Mouse (Mus musculus): Measurements from ENCODE around the gene Ptprc.

Ptprc gene

DNA sequence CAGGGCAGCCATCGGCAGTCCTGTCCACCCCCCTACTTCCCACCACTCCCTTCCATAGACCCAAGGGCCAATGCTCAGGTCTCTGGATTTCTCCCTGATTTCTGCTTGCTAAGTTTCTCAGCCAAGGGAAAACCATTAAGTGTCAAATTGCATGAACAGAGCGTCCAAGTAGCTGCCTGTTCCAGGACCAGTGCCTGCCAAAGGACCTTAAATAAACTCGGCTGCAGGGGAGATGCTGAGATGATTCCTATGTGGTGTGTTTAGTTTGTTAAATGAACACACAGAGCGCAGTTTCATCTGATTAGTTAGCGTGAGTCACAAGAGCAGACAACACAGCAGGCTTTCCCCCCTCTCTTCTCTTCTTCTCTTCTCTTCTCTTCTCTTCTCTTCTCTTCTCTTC is 135.0 kb downstream of the Ptprc start:
- no peak for DNase-seq (ENCODE audit: low spot score in 2 of 2)

DNA sequence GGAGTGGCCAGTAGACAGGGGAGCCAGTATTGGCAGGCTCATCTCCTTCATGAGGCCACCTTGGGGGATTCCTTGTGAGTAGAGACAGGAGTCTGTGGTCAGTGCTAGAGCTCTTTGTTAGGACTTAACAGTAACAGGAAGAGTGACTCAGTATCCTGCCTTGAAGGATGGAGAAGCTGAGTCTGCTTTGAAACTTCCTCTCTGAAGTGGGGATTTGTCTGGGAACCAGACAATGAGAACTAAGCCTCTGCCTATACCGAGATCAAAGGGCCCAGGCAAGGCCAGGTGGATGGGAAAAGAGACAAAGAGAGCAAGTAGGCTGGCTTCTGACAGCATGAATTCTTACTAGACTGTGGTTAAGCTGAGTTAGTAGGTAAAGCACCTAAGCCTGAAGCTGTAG is 136.3 kb downstream of the Ptprc start:
- no peak for DNase-seq (ENCODE audit: low spot score in 2 of 2)

DNA sequence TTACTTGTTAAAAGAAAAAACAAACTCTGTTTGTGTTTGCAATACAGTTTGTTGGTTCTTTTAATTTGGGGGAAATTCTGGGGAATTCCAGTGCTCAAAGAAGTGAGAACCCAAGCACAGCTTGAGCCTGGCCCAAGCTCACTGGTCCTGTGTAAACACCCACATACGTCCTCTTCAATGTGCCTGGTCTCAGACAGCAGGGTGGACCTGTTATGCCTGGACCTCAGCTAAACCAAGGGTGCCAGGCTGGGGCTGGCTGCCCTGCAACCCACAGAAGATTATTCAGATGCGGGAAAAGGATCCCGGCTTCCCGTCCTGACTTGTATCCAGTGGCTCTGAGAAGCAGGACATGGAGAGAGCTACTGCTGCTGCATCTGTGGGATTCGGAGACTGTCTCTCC is 138.0 kb downstream of the Ptprc start:
- DNase-seq (ENCODE audit: low spot score in 2 of 2), result no peak

DNA sequence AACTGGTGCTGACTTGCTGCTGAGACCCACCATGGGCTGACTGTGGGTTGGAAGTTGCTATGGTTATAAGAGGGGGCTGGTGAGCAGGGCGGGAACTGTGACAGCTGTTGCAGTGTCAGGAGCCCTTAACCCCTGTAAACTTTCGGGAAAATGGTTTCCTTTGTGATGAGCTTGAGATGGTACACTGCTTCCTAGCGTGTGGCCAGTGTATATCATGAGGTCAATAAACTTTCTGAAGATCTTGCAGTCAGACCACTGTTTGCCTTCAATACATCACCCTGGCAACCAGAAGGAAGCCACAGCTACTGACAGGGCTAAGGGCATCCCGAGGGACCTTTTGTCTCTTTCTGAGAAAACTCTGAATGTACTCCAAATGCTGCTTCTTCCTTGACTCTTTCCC is 145.9 kb downstream of the Ptprc start:
- DNase-seq (ENCODE audit: low spot score in 2 of 2), result no peak

DNA sequence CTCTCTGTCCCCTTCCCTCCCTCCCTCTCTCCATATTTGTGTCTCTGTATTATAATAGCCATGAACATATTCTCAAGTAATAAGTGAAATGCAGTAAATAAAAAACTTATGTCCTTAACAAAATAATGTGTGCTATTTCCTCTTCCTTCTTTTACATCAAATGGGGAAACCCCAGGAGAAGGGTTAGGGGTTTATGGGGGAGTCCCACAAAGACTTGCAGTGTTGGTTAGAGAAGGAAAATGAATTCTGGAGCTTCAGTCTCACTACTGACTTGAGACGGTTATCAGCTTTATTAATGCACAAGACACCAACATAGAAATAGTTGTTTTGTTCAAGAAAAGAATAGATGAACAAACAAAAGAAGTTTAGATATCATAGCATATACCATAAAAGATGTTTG is 150.2 kb downstream of the Ptprc start:
- DNase-seq (ENCODE audit: low spot score in 2 of 2), result no peak

DNA sequence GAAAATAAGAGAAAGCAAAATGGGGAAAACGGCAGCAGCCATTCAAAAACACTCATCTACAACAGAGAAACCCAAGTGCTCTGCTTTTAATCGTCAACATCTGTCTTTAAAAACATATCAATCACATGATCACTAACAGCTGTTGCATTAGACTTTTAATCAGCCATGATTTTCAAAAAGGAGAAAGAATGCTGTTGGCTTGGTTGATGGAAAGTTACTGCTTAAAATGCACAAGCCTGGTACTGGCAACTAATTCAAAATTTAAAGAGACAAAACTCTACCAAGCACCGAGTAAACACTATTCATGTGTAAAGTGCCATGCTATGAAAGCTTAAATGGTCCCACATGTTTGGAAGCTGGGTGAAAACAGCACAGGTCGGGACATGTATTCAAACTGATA is 151.9 kb downstream of the Ptprc start:
- no peak for DNase-seq (ENCODE audit: low spot score in 2 of 2)

DNA sequence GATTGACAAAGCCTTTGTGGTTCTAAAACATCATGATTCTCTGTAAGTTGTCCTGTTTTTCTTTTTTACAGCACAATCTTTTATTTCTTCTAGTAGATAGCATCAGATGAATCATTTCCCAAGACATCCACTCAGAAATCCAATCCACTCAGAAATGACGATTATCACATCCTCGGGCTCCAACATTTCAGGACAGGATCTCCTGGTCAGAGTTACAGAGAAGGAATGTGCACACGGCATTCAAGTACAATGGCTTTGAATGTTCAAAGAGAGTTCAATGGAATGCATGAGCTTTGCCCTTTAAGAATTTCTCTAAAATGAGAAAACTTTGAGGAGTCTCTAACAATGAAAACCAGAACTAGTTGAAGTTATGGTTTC is 152.6 kb downstream of the Ptprc start:
- no peak for DNase-seq (ENCODE audit: low spot score in 2 of 2)

DNA sequence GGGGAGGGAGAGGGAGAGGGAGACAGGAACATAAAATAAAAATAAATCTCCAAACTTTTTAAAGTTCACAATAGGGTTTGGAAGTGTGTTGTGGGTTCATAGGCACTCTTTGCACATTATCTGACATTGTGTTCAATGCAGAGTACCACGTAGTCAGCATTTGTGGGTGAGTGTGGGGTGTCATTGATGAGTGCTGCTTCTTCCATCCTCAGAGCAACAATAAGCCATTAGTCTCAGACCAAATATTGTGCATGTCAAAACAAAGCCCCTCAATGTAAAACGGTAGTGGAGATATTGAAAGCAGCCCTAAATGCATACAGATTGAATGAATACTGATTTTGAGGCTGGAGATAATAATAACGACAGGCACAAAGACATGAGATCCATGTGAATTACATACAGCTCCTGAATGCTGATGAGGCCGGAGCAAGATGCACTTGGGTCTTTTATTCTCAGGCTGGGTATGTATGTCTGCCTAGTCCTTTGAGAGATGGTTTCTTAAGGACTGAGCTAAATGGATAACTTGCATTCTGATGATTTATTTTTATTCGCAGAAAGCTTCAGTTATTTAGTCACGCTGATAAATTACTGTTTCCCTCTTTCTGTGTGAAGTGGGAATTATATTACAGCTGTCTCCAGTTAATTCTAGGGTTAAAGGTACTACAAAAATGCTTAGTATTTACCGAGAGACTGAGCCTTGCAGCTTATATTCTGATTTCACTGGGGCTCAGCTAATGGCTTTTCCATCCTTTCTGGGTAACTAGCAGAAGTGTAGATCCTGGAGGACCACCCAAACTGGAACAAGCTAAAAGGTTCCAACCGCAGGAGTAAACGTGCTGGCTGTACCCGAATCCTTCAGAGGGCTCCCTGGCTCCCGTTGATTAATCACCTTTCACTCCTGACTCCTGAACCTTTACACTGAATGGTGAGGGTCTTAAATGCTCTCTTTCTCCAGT is 153.3 kb downstream of the Ptprc start:
- DNase-seq (ENCODE audit: low spot score in 2 of 2), result no peak

Measured in spleen, postnatal 14 days (tissue).